Mouse (Mus musculus) erythroblast, embryonic 14.5 days (primary cell): ENCODE measurements around the gene Naalad2. TPM values are rescaled to one million over a fixed set of nuclear protein-coding genes. Genes with fewer than 3 reads are reported as not detected.
"Not testable (repeated sequence)": the region's sequence is repeated elsewhere in the genome, so short reads cannot be mapped to it uniquely, and the experiment has no call there.

Experiments used
- H3K27me3 ChIP-seq: 2 replicates; pipeline ENCODE4 v1.6.1; 2012; ENCODE audit warnings: inconsistent platforms; ENCODE audit not compliant: control insufficient read depth
- H3K36me3 ChIP-seq: 2 replicates; pipeline ENCODE4 v1.6.1; 2012; ENCODE audit warnings: mild to moderate bottlenecking, inconsistent platforms; ENCODE audit not compliant: control insufficient read depth
- H3K4me1 ChIP-seq: 2 replicates; pipeline ENCODE4 v1.6.1; 2012; ENCODE audit warnings: inconsistent platforms; ENCODE audit not compliant: control insufficient read depth
- H3K4me3 ChIP-seq: replicated peaks from 2 replicates; pipeline ENCODE3; 2012; ENCODE audit warnings: moderate library complexity, mild to moderate bottlenecking, inconsistent platforms
- H3K9me3 ChIP-seq: 2 replicates; pipeline ENCODE4 v1.6.1; 2012; ENCODE audit warnings: low read length, inconsistent platforms, mixed read lengths; ENCODE audit not compliant: control insufficient read depth
- GATA1 ChIP-seq: IDR thresholded peaks from 2 replicates; pipeline ENCODE4 v1.6.1; 2012; ENCODE audit warnings: low read length, inconsistent platforms, mixed read lengths
- TAL1 ChIP-seq: IDR thresholded peaks from 3 replicates; pipeline ENCODE4 v1.6.1; 2012; ENCODE audit warnings: low read length, inconsistent platforms, mixed read lengths
- polyA plus RNA-seq: library from polyadenylated mRNA; stranded (reverse); fragments of >175 nt; gene quantifications from 2 replicates; pipeline ENCODE4 v1.2.3, GENCODE M21; 2012

Gene Naalad2
- polyA plus RNA-seq, 1 experiment, result not detected

GRCm38 (mm10) chr9:18293026-18293781, 109.6 kb downstream of the Naalad2 start:
- no peaks in the 10 kb centered on the region for H3K27me3 ChIP-seq
- peak overlapping the region; percentile 88 for H3K4me3 ChIP-seq
- no peaks in the 10 kb centered on the region for H3K9me3 ChIP-seq
- no peak for TF ChIP-seq TAL1
- TF ChIP-seq GATA1, result peak; percentile 51; the same call in 1 of the 2 replicates
- peaks cover 20% of the 10 kb centered on the region for H3K4me1 ChIP-seq
- peaks cover 16% of the 10 kb centered on the region for H3K36me3 ChIP-seq

GRCm38 (mm10) chr9:18292443-18292922, 110.3 kb downstream of the Naalad2 start:
- Histone ChIP-seq H3K9me3 (no peaks in the 10 kb centered on the region), H3K36me3 (peaks cover 13% of the 10 kb centered on the region), H3K27me3 (no peaks in the 10 kb centered on the region), H3K4me1 (peaks cover 20% of the 10 kb centered on the region), H3K4me3 (peak overlapping the region; percentile 88)
- no peak for TF ChIP-seq TAL1
- TF ChIP-seq GATA1, result no peak

- Histone ChIP-seq H3K27me3 (no peaks in the 10 kb centered on the region), H3K4me1 (peaks cover 20% of the 10 kb centered on the region), H3K9me3 (no peaks in the 10 kb centered on the region), H3K4me3 (peak within 1 kb of the TSS; percentile 88), H3K36me3 (peaks cover 8% of the 10 kb centered on the region)
- no peak for TF ChIP-seq TAL1
These were observed 111.0 kb downstream of the Naalad2 start, which contains the start of gene Chordc1 for GRCm38 (mm10) chr9:18291571-18292429. Gene Chordc1 (plus strand): TSS chr9:18292125.

GRCm38 (mm10) chr9:18278693-18279092, 124.1 kb downstream of the Naalad2 start:
- not testable (repeated sequence) for H3K4me3 ChIP-seq, H3K9me3 ChIP-seq, H3K4me1 ChIP-seq, H3K36me3 ChIP-seq, H3K27me3 ChIP-seq

GRCm38 (mm10) chr9:18277497-18277896, 125.3 kb downstream of the Naalad2 start:
- TF ChIP-seq GATA1 (no peak), TAL1 (no peak)
- no peaks in the 10 kb centered on the region for H3K9me3 ChIP-seq
- no peak overlapping the region for H3K4me3 ChIP-seq
- no peaks in the 10 kb centered on the region for H3K4me1 ChIP-seq
- no peaks in the 10 kb centered on the region for H3K27me3 ChIP-seq
- H3K36me3 ChIP-seq, result no peaks in the 10 kb centered on the region

GRCm38 (mm10) chr9:18276844-18277243, 126.0 kb downstream of the Naalad2 start:
- Histone ChIP-seq H3K4me1 (no peaks in the 10 kb centered on the region), H3K9me3 (no peaks in the 10 kb centered on the region), H3K36me3 (no peaks in the 10 kb centered on the region), H3K4me3 (no peak overlapping the region), H3K27me3 (no peaks in the 10 kb centered on the region)
- no peak for TF ChIP-seq GATA1
- no peak for TF ChIP-seq TAL1

- no peak overlapping the region for H3K4me3 ChIP-seq
- no peaks in the 10 kb centered on the region for H3K4me1 ChIP-seq
- no peaks in the 10 kb centered on the region for H3K27me3 ChIP-seq
- no peaks in the 10 kb centered on the region for H3K36me3 ChIP-seq
- no peaks in the 10 kb centered on the region for H3K9me3 ChIP-seq
- TF ChIP-seq GATA1 (no peak), TAL1 (no peak)
These were observed 126.9 kb downstream of the Naalad2 start for GRCm38 (mm10) chr9:18275901-18276300.

Other genes starting within 250 kb of the Naalad2 start
- gene Chordc1, start 110.9 kb downstream of the Naalad2 start, polyA plus RNA-seq, result 0.19 and 0.30 TPM in 2 replicates
- gene Ubtfl1, start 1.4 kb upstream of the Naalad2 start, polyA plus RNA-seq, result not detected in 2 replicates
- gene Mbd3l2, start 27.7 kb upstream of the Naalad2 start, polyA plus RNA-seq, result not detected in 2 replicates
- gene Zfp558, start 75.3 kb upstream of the Naalad2 start, polyA plus RNA-seq, result not detected in 2 replicates
- gene Mbd3l1, start 75.4 kb upstream of the Naalad2 start, polyA plus RNA-seq, result not detected in 2 replicates